Mouse (Mus musculus) central nervous system, embryonic 14 days (tissue): ENCODE results near the gene Rnpc3. TPM values are rescaled to one million over a fixed set of nuclear protein-coding genes. Genes with fewer than 3 reads are reported as not detected.

Experiments used
- polyA plus RNA-seq: library from polyadenylated mRNA; depleted of rRNA; stranded (reverse); fragments of >200 nt; gene quantifications from 2 replicates; pipeline ENCODE4 v1.2.3, GENCODE M21; 2012; rRNA removed

The Rnpc3 gene
- 60.3 and 65.5 TPM in 2 replicates for polyA plus RNA-seq

GRCm38 (mm10) chr3:113629606-113630359 lies at the start of gene Rnpc3:
Rnpc3 (minus strand) TSS chr3:113630149.

GRCm38 (mm10) chr3:113606599-113606998 lies 23.4 kb downstream of the Rnpc3 start, which contains the start of gene Amy1:
Amy1 (minus strand) TSS chr3:113606699.

Other genes starting within 250 kb of the Rnpc3 start
- gene Amy2a1, start 97.7 kb downstream of the Rnpc3 start, polyA plus RNA-seq, result not detected in 2 replicates
- gene Amy1, start 23.4 kb downstream of the Rnpc3 start, polyA plus RNA-seq, result 50.8 and 52.4 TPM in 2 replicates